Comparison of ENCODE assay signal across 8 mouse cellular contexts in genomic region chr10:58812210-58813080, GRCm38 (mm10). TPM values are rescaled to one million over a fixed set of nuclear protein-coding genes. Genes with fewer than 3 reads are reported as not detected.
A peak's percentile ranks its signal among the peaks of the same experiment; 100 is the strongest.
DNase-seq lines count a peak whose midpoint lies in the region; ATAC-seq and TF ChIP-seq lines count a peak whose summit lies in the region.

No protein-coding gene starts in this region.

- H3K27ac ChIP-seq in left cerebral cortex, adult 2 months = peak overlapping the region; percentile 82

- peak; percentile 83 for ATAC-seq in common myeloid progenitor, adult 5-6 weeks (replicated peaks; ENCODE audit: low read depth, poor library complexity, severe bottlenecking)

- peak; percentile 72 to 89 for DNase-seq in adrenal gland, adult (ENCODE audit: inconsistent age in 2 of 2, low spot score in 1 of 2)
- DNase-seq in gastrocnemius, postnatal 10 days = peak; percentile 94
- DNase-seq in hindlimb bud, embryonic 11.5 days (ENCODE audit: extremely low spot score, low read depth, low spot score) = peak; percentile 63
- DNase-seq in left cerebral cortex, adult 2 months (ENCODE audit: extremely low spot score in 1 of 2, low spot score in 2 of 2) = peak; percentile 87 to 91
- DNase-seq in lung, postnatal 4 days = peak; percentile 88 to 90
- DNase-seq in right cerebral cortex, adult 2 months (ENCODE audit: low spot score in 2 of 2) = peak; percentile 92
- DNase-seq in urinary bladder, postnatal 25 days (ENCODE audit: low spot score) = peak; percentile 85

- peak; percentile 85 for TF ChIP-seq CTCF in left cerebral cortex, adult 2 months (IDR thresholded peaks at IDR 0.05)

- intact Hi-C loops in left cerebral cortex, adult 2 months (cut with DNase I) = loop anchor here (1.0 to 5.0 kb wide), 7 partner anchors 60 to 480 kb away; no protein-coding TSS in a partner anchor

- peak overlapping the region; percentile 78 for H3K4me3 ChIP-seq in left cerebral cortex, adult 2 months

RNA-seq across cellular contexts. Expression of gene Sh3rf3, which starts 0.7 kb away (rescaled TPM):
- not detected in 2 replicates for total RNA-seq in common myeloid progenitor, adult 5-6 weeks (2017)
- total RNA-seq in gastrocnemius, postnatal 10 days (2021) = 1 to 10 TPM; 2.6 to 3.2 TPM
- total RNA-seq in left cerebral cortex, adult 2 months (2021) = 10 to 100 TPM; 48.3 to 55.2 TPM

Comparison
In these comparisons a context has a peak if more than half of its experiments do, and no peak if none do; other contexts are left out.
1. Peak in every context shown above with its lines: DNase-seq, ATAC-seq, H3K4me3 ChIP-seq and H3K27ac ChIP-seq.
2. RNA of gene Sh3rf3, which starts 0.7 kb away (total RNA-seq): 48.3 to 55.2 TPM in left cerebral cortex, adult 2 months; 2.6 to 3.2 TPM in gastrocnemius, postnatal 10 days and not detected in common myeloid progenitor, adult 5-6 weeks; every median in the first group is over 10 times any median in the second.